In genomic region chr7:31094774-31095501, GRCm38 (mm10) we compare ENCODE assay signal across 13 mouse cellular contexts. TPM values are rescaled to one million over a fixed set of nuclear protein-coding genes. Genes with fewer than 3 reads are reported as not detected.
DNase-seq lines count a peak whose midpoint lies in the region; ATAC-seq and TF ChIP-seq lines count a peak whose summit lies in the region.
"Had no signal": no experiment of that assay in that cellular context is flagged by ENCODE, and none has a peak within 500 bp of the region (broad histone marks: within the 10 kb centered on the region; RNA-seq: fewer than 3 reads in every experiment).

No protein-coding gene starts in this region.

- H3K4me1 ChIP-seq in cerebellum, adult 2 months (ENCODE audit: control insufficient read depth, insufficient read depth, low read length): no peaks in the 10 kb centered on the region
- no peaks in the 10 kb centered on the region for H3K4me1 ChIP-seq in liver, embryonic 11.5 days (replicated peaks; ENCODE audit: control insufficient read depth, insufficient read depth, low read length)
- no peaks in the 10 kb centered on the region for H3K4me1 ChIP-seq in intestine, embryonic 15.5 days (replicated peaks)

- no peak overlapping the region for H3K4me2 ChIP-seq in liver, embryonic 11.5 days
- no peak overlapping the region for H3K4me2 ChIP-seq in intestine, embryonic 15.5 days (replicated peaks)
- H3K4me2 ChIP-seq: forebrain, embryonic 12.5 days; kidney, embryonic 15.5 days had no signal

- ATAC-seq in liver, embryonic 11.5 days (replicated peaks; ENCODE audit: low FRiP score): no peak
- ATAC-seq in intestine, embryonic 15.5 days: no peak
- ATAC-seq: Patski had no signal

- no peak overlapping the region for H3K9ac ChIP-seq in liver, embryonic 11.5 days (ENCODE audit: low read depth, low read length)
- no peak overlapping the region for H3K9ac ChIP-seq in intestine, embryonic 15.5 days
- H3K9ac ChIP-seq: forebrain, embryonic 12.5 days; kidney, embryonic 15.5 days had no signal

- H3K36me3 ChIP-seq in liver, embryonic 11.5 days (ENCODE audit: control insufficient read depth, insufficient read depth, low read length): no peaks in the 10 kb centered on the region
- no peaks in the 10 kb centered on the region for H3K36me3 ChIP-seq in intestine, embryonic 15.5 days
- H3K36me3 ChIP-seq: embryonic facial prominence, embryonic 10.5 days; forebrain, embryonic 12.5 days; kidney, embryonic 15.5 days had no signal

- H3K9me3 ChIP-seq in liver, embryonic 11.5 days (ENCODE audit: control insufficient read depth, low read length): no peaks in the 10 kb centered on the region
- H3K9me3 ChIP-seq in intestine, embryonic 15.5 days: no peaks in the 10 kb centered on the region
- H3K9me3 ChIP-seq: embryonic facial prominence, embryonic 10.5 days; forebrain, embryonic 12.5 days; kidney, embryonic 15.5 days had no signal

- H3K27ac ChIP-seq in cerebellum, adult 2 months (ENCODE audit: insufficient read depth, low read length): no peak overlapping the region
- H3K27ac ChIP-seq in liver, embryonic 11.5 days (ENCODE audit: low read depth, low read length): no peak overlapping the region
- H3K27ac ChIP-seq in intestine, embryonic 15.5 days: no peak overlapping the region
- H3K27ac ChIP-seq: embryonic facial prominence, embryonic 10.5 days; forebrain, embryonic 12.5 days; kidney, embryonic 15.5 days had no signal

- H3K4me3 ChIP-seq in cerebellum, adult 2 months (replicated peaks; ENCODE audit: insufficient read depth, low read depth, low read length): no peak overlapping the region
- no peak overlapping the region for H3K4me3 ChIP-seq in liver, embryonic 11.5 days (ENCODE audit: low read depth, low read length)
- H3K4me3 ChIP-seq in intestine, embryonic 15.5 days (replicated peaks): no peak overlapping the region
- H3K4me3 ChIP-seq: embryonic facial prominence, embryonic 10.5 days; forebrain, embryonic 12.5 days; kidney, embryonic 15.5 days had no signal

- 14% methylated on average over 12 of the region's 12 CpGs for WGBS in cerebellum, adult 2 months
- 24% methylated on average over 12 of the region's 12 CpGs for WGBS in liver, embryonic 11.5 days
- WGBS in intestine, embryonic 15.5 days: 28% methylated on average over 12 of the region's 12 CpGs

- H3K27me3 ChIP-seq in cerebellum, adult 2 months (ENCODE audit: control insufficient read depth, insufficient read depth, low read length): no peaks in the 10 kb centered on the region
- no peaks in the 10 kb centered on the region; the same call in 1 of the 2 replicates for H3K27me3 ChIP-seq in liver, embryonic 11.5 days (replicated peaks; ENCODE audit: control insufficient read depth, insufficient read depth, low read length)
- H3K27me3 ChIP-seq in intestine, embryonic 15.5 days (replicated peaks): no peaks in the 10 kb centered on the region
- H3K27me3 ChIP-seq: kidney, embryonic 15.5 days had no signal

- TF ChIP-seq CTCF in cerebellum, adult 2 months (IDR thresholded peaks at IDR 0.05; ENCODE audit: borderline replicate concordance, insufficient read depth, low read depth, low read length): 0 out of 2 replicates have a peak, but pooled peaks have one; percentile 8

- DNase-seq in cerebellum, adult 2 months: peak in 1 of 2 experiments; percentile 47
- DNase-seq in cerebellum, postnatal 4 days (ENCODE audit: low spot score in 2 of 2): no peak
- peak; percentile 24 for DNase-seq in liver
- no peak for DNase-seq in liver, embryonic 11.5 days (ENCODE audit: low spot score)
- DNase-seq in T-cell, adult 2 months (ENCODE audit: low spot score): peak; percentile 52
- peak; percentile 60 for DNase-seq in skeletal muscle tissue, adult 2 months (ENCODE audit: low read depth, low spot score)
- no peak for DNase-seq in layer of hippocampus, adult 18-20 months (ENCODE audit: low spot score in 2 of 2)
- DNase-seq: heart, postnatal 4 days had no signal

- TF ChIP-seq POLR2A in cerebellum, adult 2 months (IDR thresholded peaks at IDR 0.05; ENCODE audit: borderline replicate concordance, insufficient read depth, low read length): no peak

RNA-seq across cellular contexts. Expression of gene Fxyd3, which starts 18.4 kb away (rescaled TPM):
- polyA plus RNA-seq in cerebellum, adult 2 months (2012; rRNA removed): 1.3 and 1.4 TPM in 2 replicates
- 1.2 and 1.7 TPM in 2 replicates for polyA plus RNA-seq in liver, embryonic 11.5 days (2014; fragmentation: Nextera tagmentation; extraction: Ambion mirVana)
- under 1 TPM; 0.58 to 0.92 TPM for total RNA-seq in layer of hippocampus, adult 18-20 months (2021)
- 70.8 and 77.4 TPM in 2 replicates for polyA plus RNA-seq in intestine, embryonic 15.5 days (2015; fragmentation: Nextera tagmentation; extraction: Ambion mirVana)
- polyA plus RNA-seq: Patski had no signal

RNA-seq across cellular contexts. Expression of gene Hpn, which starts 20.2 kb away (rescaled TPM):
- 9.4 and 10.8 TPM in 2 replicates for polyA plus RNA-seq in cerebellum, adult 2 months (2012; rRNA removed)
- 36.6 and 38.3 TPM in 2 replicates for polyA plus RNA-seq in liver, embryonic 11.5 days (2014; fragmentation: Nextera tagmentation; extraction: Ambion mirVana)
- 1 to 10 TPM; 4.3 to 7.0 TPM for total RNA-seq in layer of hippocampus, adult 18-20 months (2021)
- polyA plus RNA-seq in intestine, embryonic 15.5 days (2015; fragmentation: Nextera tagmentation; extraction: Ambion mirVana): 37.9 and 47.0 TPM in 2 replicates

RNA-seq across cellular contexts. Expression of gene Scn1b, which starts 31.9 kb away (rescaled TPM):
- polyA plus RNA-seq in cerebellum, adult 2 months (2012; rRNA removed): 1,376 and 1,380 TPM in 2 replicates
- 0.57 and 1.0 TPM in 2 replicates for polyA plus RNA-seq in liver, embryonic 11.5 days (2014; fragmentation: Nextera tagmentation; extraction: Ambion mirVana)
- 100 to 1,000 TPM; 669 to 714 TPM for total RNA-seq in layer of hippocampus, adult 18-20 months (2021)
- 1.6 and 1.8 TPM in 2 replicates for polyA plus RNA-seq in intestine, embryonic 15.5 days (2015; fragmentation: Nextera tagmentation; extraction: Ambion mirVana)

RNA-seq across cellular contexts. Expression of gene Lgi4, which starts 35.8 kb away (rescaled TPM):
- 48.9 and 54.2 TPM in 2 replicates for polyA plus RNA-seq in cerebellum, adult 2 months (2012; rRNA removed)
- polyA plus RNA-seq in liver, embryonic 11.5 days (2014; fragmentation: Nextera tagmentation; extraction: Ambion mirVana): 0.30 and 0.45 TPM in 2 replicates
- 10 to 100 TPM; 37.9 to 40.4 TPM for total RNA-seq in layer of hippocampus, adult 18-20 months (2021)
- 1.5 TPM in 2 replicates for polyA plus RNA-seq in intestine, embryonic 15.5 days (2015; fragmentation: Nextera tagmentation; extraction: Ambion mirVana)

RNA-seq across cellular contexts. Expression of gene Fxyd1, which starts 37.9 kb away (rescaled TPM):
- 202 and 222 TPM in 2 replicates for polyA plus RNA-seq in cerebellum, adult 2 months (2012; rRNA removed)
- polyA plus RNA-seq in liver, embryonic 11.5 days (2014; fragmentation: Nextera tagmentation; extraction: Ambion mirVana): 23.5 and 35.8 TPM in 2 replicates
- 100 to 1,000 TPM; 113 to 114 TPM for total RNA-seq in layer of hippocampus, adult 18-20 months (2021)
- polyA plus RNA-seq in intestine, embryonic 15.5 days (2015; fragmentation: Nextera tagmentation; extraction: Ambion mirVana): 64.5 and 80.1 TPM in 2 replicates
- polyA plus RNA-seq: Patski had no signal

Comparison
In these comparisons a context has a peak if more than half of its experiments do, and no peak if none do; other contexts are left out.
1. DNase-seq: peak in liver (single experiment), T-cell, adult 2 months (single experiment) and skeletal muscle tissue, adult 2 months (single experiment); none in cerebellum, postnatal 4 days (0 of 2), liver, embryonic 11.5 days (single experiment) and layer of hippocampus, adult 18-20 months (0 of 2).
2. RNA of gene Fxyd3, which starts 18.4 kb away (polyA plus RNA-seq): 70.8 to 77.4 TPM in intestine, embryonic 15.5 days; 1.3 to 1.4 TPM in cerebellum, adult 2 months and 1.2 to 1.7 TPM in liver, embryonic 11.5 days; every median in the first group is over 10 times any median in the second.
3. RNA of gene Scn1b, which starts 31.9 kb away (polyA plus RNA-seq): 1,376 to 1,380 TPM in cerebellum, adult 2 months; 1.6 to 1.8 TPM in intestine, embryonic 15.5 days and 0.57 to 1.0 TPM in liver, embryonic 11.5 days; every median in the first group is over 100 times any median in the second.